Mouse (Mus musculus) embryonic facial prominence, embryonic 11.5 days (tissue): Measurements from ENCODE around the gene Eea1. TPM values are rescaled to one million over a fixed set of nuclear protein-coding genes. Genes with fewer than 3 reads are reported as not detected.
A peak's percentile ranks its signal among the peaks of the same experiment; 100 is the strongest.
"Not testable (repeated sequence)": the region's sequence is repeated elsewhere in the genome, so short reads cannot be mapped to it uniquely, and the experiment has no call there.

Experiments used
- ATAC-seq: fragments of 200-750 bp; cut with Nextera tagmentation; replicated peaks from 2 replicates; pipeline ENCODE4 v1.8.0; 2017; ENCODE audit warnings: low read depth; ENCODE audit not compliant: insufficient number of reproducible peaks, low FRiP score, low TSS enrichment
- DNase-seq: peaks from one replicate; pipeline ENCODE4 v3.0.0-alpha.2; 2015; ENCODE audit warnings: low spot score
- H3K27ac ChIP-seq: fragments of 300-500 bp; sonication (generic); replicated peaks from 2 replicates; pipeline ENCODE4 v1.5.1; 2014; ENCODE audit warnings: mild to moderate bottlenecking, low read depth, low read length, control low read depth
- H3K27me3 ChIP-seq: fragments of 300-500 bp; sonication (generic); 2 replicates; pipeline ENCODE4 v1.6.1; 2014; ENCODE audit warnings: mild to moderate bottlenecking, low read length, moderate library complexity, mixed read lengths; ENCODE audit not compliant: control insufficient read depth, insufficient read depth
- H3K36me3 ChIP-seq: fragments of 300-500 bp; sonication (generic); replicated peaks from 2 replicates; pipeline ENCODE4 v1.6.1; 2014; ENCODE audit warnings: low read depth, mild to moderate bottlenecking, low read length, moderate library complexity, mixed read lengths; ENCODE audit not compliant: control insufficient read depth, insufficient read depth
- H3K4me1 ChIP-seq: fragments of 300-500 bp; sonication (generic); 2 replicates; pipeline ENCODE4 v1.6.1; 2014; ENCODE audit warnings: low read length, mixed read lengths; ENCODE audit not compliant: control insufficient read depth, insufficient read depth
- H3K4me2 ChIP-seq: fragments of 300-500 bp; sonication (generic); 2 replicates; pipeline ENCODE4 v1.6.1; 2014; ENCODE audit warnings: low read depth, mild to moderate bottlenecking, control low read depth, low read length, moderate library complexity
- H3K4me3 ChIP-seq: fragments of 300-500 bp; sonication (generic); 2 replicates; pipeline ENCODE4 v1.5.1; 2014; ENCODE audit warnings: low read depth, low read length, control low read depth
- H3K9ac ChIP-seq: fragments of 300-500 bp; sonication (generic); replicated peaks from 2 replicates; pipeline ENCODE4 v1.6.1; 2014; ENCODE audit warnings: mild to moderate bottlenecking, control low read depth, low read length
- H3K9me3 ChIP-seq: fragments of 300-500 bp; sonication (generic); replicated peaks from 2 replicates; pipeline ENCODE4 v1.6.1; 2016; ENCODE audit warnings: mild to moderate bottlenecking, low read length, inconsistent platforms, mixed read lengths; ENCODE audit not compliant: control insufficient read depth
- WGBS: fragments of 180-500 bp; shearing (Covaris S2); extraction: QIAGEN DNeasy Blood & Tissue Kit; methylation state at CpG from one replicate; pipeline ENCODE4 v1.1.7; 2014; 5-methylcytosine and 5-hydroxymethylcytosine counted together
- polyA plus RNA-seq: library from polyadenylated mRNA; unstranded; fragments of >200 nt; fragmentation: Nextera tagmentation; extraction: Ambion mirVana; gene quantifications from 2 replicates; pipeline ENCODE4 v1.2.1, GENCODE M21; 2014

Eea1 gene
- polyA plus RNA-seq, 1 experiment from 2014 or later: 12.8 TPM

DNA sequence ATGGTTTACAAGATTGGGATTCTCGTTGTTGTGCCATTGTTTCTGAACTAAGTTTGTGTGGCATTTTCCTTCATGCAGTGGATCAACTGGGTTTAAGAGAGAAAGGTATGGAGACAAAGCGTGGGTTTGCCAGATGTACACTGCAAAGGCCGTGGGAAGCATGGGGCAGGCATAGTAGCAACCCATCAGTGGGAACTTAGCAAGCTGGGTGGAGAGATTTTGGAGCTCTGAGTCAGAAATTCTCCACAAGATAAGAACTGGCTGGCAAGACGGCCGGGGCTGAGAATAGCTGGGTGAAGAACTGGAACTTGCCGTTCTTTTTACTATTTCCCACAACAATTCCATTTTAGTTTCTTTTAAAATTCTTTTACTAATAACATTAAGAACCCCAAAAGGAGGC, 35.8 kb upstream of the Eea1 start:
- H3K36me3 ChIP-seq: no peaks in the 10 kb centered on the region
- H3K9me3 ChIP-seq: no peaks in the 10 kb centered on the region
- no peak overlapping the region for H3K27ac ChIP-seq
- H3K4me2 ChIP-seq: no peak overlapping the region
- H3K27me3 ChIP-seq: no peaks in the 10 kb centered on the region
- H3K4me3 ChIP-seq: no peak overlapping the region
- H3K9ac ChIP-seq: no peak overlapping the region
- no peaks in the 10 kb centered on the region for H3K4me1 ChIP-seq
- DNase-seq: no peak
- WGBS: 84% methylated on average over 6 of the region's 6 CpGs
- ATAC-seq: no peak

DNA sequence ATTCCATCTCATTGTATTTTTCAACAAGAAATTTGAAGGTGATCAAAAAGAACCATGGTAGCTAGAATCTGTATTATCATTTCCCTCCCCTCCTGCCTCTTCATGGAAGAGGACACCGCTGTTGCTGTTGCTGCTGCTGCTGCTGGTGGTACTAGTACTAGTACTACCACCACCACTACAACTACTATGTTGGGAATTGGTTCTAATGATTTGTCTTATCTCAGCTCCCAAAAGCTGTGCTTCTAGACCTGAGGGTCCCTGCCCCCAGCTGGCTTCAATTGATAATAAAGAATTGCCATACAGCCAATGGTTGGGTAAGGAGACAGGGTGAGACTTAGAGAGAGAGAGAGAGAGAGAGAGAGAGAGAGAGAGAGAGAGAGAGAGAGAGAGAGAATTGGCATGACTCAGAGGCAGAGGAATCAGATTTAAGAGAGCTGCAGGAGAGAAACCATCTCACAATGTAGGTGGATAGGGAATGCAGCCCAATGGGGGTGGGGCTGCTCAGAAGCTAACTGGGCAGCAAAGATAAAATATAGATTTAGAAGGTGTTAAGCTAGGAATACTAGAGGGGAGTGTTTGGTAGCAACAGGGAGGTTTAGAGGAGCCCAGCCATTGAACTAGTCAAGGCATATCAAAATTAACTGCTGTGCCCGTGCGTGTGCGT, 31.1 kb upstream of the Eea1 start:
- Histone ChIP-seq H3K36me3 (no peaks in the 10 kb centered on the region), H3K4me1 (no peaks in the 10 kb centered on the region), H3K4me2 (no peak overlapping the region), H3K27ac (no peak overlapping the region), H3K27me3 (no peaks in the 10 kb centered on the region), H3K9ac (no peak overlapping the region), H3K4me3 (no peak overlapping the region), H3K9me3 (no peaks in the 10 kb centered on the region)
- DNase-seq: no peak
- ATAC-seq: no peak
- WGBS: 93% methylated on average over 4 of the region's 4 CpGs

DNA sequence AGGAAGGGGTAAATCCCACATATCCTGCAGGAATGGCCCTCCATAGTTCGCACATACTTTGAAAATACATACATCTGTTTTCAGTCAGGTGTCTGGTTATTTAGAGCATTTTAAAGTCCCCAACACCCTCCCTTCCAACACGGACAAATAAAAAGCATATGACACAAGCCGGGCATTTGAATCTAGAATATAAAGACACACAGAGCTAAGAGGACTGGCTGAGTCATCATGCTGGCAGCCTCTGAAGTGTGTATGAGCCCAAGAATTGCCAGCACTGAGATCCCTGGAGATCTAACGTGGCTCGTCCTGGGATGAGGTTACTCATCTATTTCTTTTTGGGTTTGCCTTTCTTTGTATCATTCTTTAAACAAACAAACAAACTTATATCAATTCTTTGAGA, 29.4 kb upstream of the Eea1 start:
- ATAC-seq (no peak), DNase-seq (peak; percentile 43)
- no peak overlapping the region for H3K27ac ChIP-seq
- no peaks in the 10 kb centered on the region for H3K9me3 ChIP-seq
- no peaks in the 10 kb centered on the region for H3K4me1 ChIP-seq
- 62% methylated on average over 5 of the region's 5 CpGs for WGBS
- no peaks in the 10 kb centered on the region for H3K36me3 ChIP-seq
- no peak overlapping the region for H3K9ac ChIP-seq
- H3K4me3 ChIP-seq: no peak overlapping the region
- no peak overlapping the region for H3K4me2 ChIP-seq
- no peaks in the 10 kb centered on the region for H3K27me3 ChIP-seq

DNA sequence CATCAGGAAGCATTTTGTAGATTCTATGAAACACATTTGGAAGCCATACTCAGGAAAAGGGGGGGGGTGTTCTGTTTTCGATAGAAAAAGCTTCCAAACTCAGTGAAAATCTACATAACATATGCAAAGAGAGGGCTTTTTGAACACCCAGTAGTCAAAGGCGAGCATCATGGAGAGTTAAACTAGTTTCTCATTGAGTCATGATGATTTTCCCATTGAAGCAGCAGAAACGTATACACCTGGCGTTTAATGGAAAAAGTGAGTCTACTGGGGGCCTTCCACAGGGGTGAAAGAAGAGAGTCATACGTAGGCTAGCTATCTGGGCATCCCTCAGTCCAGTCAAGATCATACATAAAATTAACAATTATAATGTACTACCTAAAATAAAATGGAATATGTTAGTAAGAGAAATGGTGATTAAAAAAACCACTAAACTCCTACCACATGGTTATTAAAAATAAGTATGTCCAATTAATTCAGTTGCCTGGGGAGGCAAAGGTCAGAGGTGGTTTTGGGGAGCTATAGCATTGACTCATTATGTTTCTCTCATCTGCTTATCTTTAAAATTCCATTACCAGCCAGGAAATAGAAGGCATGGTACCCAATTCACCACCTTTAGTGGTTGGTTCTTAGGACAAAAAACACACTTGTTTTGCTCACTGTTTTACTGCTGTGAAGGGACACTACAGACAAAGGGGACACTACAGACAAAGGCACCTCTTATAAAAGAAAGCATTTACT, 25.8 kb upstream of the Eea1 start:
- no peaks in the 10 kb centered on the region for H3K9me3 ChIP-seq
- H3K4me2 ChIP-seq: no peak overlapping the region
- no peaks in the 10 kb centered on the region for H3K36me3 ChIP-seq
- no peak overlapping the region for H3K4me3 ChIP-seq
- DNase-seq (no peak), ATAC-seq (no peak)
- no peaks in the 10 kb centered on the region for H3K27me3 ChIP-seq
- 85% methylated on average over 5 of the region's 5 CpGs for WGBS
- no peak overlapping the region for H3K9ac ChIP-seq
- H3K4me1 ChIP-seq: no peaks in the 10 kb centered on the region
- H3K27ac ChIP-seq: no peak overlapping the region

DNA sequence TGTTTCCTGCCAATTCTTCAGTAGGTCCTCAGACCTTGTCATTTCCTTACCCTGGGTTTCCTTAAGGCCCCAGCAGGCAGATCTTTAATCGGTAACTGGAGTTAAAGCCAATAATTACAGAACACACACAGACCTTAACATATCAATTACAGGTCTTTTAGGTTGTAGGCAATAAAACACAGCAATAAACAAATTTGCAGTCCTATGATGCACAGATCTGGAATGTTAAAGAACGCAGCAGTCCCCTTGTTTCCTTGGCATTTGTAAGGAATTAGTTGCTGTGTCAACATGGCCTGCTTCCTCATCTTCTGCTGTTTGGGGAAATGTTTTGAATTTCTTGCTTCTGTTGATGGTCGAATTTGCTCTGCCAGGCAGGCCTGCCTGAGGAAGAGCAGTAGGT, 21.7 kb upstream of the Eea1 start:
- no peak overlapping the region for H3K9ac ChIP-seq
- no peak for ATAC-seq
- WGBS: 37% methylated on average over 3 of the region's 3 CpGs
- H3K4me3 ChIP-seq: no peak overlapping the region
- no peaks in the 10 kb centered on the region for H3K9me3 ChIP-seq
- H3K27ac ChIP-seq: no peak overlapping the region
- peak; percentile 8 for DNase-seq
- H3K4me1 ChIP-seq: no peaks in the 10 kb centered on the region
- no peak overlapping the region for H3K4me2 ChIP-seq
- no peaks in the 10 kb centered on the region for H3K27me3 ChIP-seq
- no peaks in the 10 kb centered on the region for H3K36me3 ChIP-seq

DNA sequence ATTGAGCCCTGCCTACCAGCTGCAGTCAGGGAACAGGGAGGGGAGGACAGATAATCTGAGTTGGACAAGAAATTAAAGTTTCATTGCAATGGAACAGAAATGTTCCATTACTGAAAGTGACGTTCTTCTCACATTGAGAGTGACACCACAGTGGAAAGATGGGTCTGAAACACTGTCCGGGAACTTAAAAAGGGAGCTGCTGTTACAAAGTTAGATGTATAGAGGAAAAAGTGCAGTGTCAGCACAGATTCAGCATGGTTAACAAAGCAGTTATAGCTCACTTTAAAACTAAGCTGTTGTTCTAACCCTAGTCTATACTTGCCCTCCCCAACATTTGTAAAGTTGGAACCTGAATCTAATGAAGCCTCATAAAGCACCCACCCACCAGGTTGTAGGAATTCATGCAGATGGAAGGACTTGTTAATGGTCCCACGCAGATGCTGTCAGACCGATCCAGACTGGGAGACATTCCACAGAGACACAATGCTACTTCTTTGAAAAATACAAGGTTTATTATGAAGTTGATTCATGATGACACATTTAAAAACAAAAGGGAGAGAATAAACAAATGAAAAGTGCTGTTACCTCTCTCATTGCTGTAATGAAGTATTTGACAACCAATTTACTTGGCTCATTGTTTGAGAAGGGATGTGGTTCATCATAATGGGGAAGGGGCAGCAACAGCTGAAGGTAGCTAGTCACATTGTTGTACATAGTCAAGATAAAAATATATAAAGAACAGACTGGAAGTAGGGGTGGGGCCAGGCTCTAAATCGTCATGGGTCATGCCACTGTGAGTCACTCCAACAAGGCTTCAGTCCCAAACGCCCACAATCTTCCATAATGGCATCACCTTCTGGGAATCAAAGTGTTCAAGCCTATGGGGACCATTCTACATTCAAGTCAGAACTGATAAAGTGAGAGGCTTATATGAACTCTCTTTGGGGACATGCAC, 16.9 kb upstream of the Eea1 start:
- 77% methylated on average over 6 of the region's 6 CpGs for WGBS
- ATAC-seq: no peak

DNA sequence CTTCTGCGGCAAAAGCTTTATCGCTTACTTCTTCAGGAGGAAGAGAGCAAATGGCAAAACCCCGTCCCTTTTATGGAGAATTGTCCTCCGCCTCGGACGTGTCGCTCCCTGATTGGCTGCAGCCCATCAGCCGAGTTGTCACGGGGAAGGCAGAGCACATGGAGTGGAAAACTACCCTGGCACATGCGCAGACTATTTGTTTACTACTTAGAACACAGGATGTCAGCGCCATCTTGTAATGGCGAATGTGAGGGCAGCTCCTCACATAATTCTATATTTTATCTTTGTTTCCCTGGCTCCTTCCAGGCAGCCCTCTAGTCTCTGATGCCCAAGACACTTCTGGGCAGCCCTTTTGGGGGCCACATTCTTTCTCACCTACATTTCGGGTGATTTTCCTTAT, 6.8 kb upstream of the Eea1 start:
- H3K4me1 ChIP-seq, H3K27me3 ChIP-seq, H3K9me3 ChIP-seq, H3K27ac ChIP-seq, H3K36me3 ChIP-seq, H3K4me2 ChIP-seq, DNase-seq, H3K4me3 ChIP-seq, H3K9ac ChIP-seq, ATAC-seq: not testable (repeated sequence)
- 93% methylated on average over 13 of the region's 13 CpGs for WGBS

More for the DNA sequence above, 16.9 kb upstream of the Eea1 start:
- no peaks in the 10 kb centered on the region for H3K36me3 ChIP-seq
- H3K4me2 ChIP-seq: no peak overlapping the region
- H3K9me3 ChIP-seq: no peaks in the 10 kb centered on the region
- DNase-seq: no peak
- no peak overlapping the region for H3K4me3 ChIP-seq
- H3K4me1 ChIP-seq: no peaks in the 10 kb centered on the region
- no peak overlapping the region for H3K27ac ChIP-seq
- H3K27me3 ChIP-seq: no peaks in the 10 kb centered on the region
- H3K9ac ChIP-seq: no peak overlapping the region
